Mouse (Mus musculus) small intestine, adult 2 months (tissue): ENCODE results near the gene Slc51a.

Experiments used
- CTCF ChIP-seq: fragments of 200-500 bp; IDR thresholded peaks from 2 replicates; pipeline ENCODE4 v1.5.1; 2012; ENCODE audit warnings: low read depth, mild to moderate bottlenecking, control low read depth, inconsistent platforms, low read length, moderate library complexity, mixed read lengths; ENCODE audit not compliant: insufficient replicate concordance, insufficient read length; ENCODE audit errors: extremely low read depth
- POLR2A ChIP-seq: fragments of 200-500 bp; IDR thresholded peaks from 2 replicates; pipeline ENCODE4 v1.6.1; 2012; ENCODE audit warnings: low read depth, mild to moderate bottlenecking, control low read depth, inconsistent platforms, low read length, moderate library complexity

DNA sequence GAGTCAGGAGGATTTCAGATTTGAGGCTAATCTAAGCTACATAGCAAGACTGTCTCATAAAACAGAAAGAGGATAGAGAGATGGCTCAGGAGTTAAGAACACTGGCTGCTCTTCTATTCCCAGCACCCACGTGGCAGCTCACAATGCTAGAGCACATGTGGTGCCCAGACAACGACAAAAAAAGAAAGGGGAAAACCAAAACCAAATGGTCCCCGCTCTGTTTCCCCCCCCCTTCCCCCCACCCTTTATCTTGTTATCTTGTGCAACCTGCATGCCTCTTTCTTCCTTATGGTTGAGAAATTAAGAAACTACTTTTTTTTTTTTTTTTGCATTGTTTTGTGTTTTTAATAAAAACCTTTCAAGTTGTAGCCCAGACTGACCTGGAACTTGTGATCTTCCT lies 19.2 kb downstream of the Slc51a start:
- TF ChIP-seq POLR2A (no peak), CTCF (no peak)
